Mouse (Mus musculus): ENCODE results near the gene Tfb1m.

GRCm38 (mm10) chr17:3570876-3571275 lies 13.3 kb upstream of the Tfb1m start:
- TF ChIP-seq POLR2A (IDR thresholded peaks at IDR 0.05; ENCODE audit: borderline replicate concordance, extremely low read depth, insufficient read depth, insufficient read length, poor library complexity, severe bottlenecking), result no peak
- TF ChIP-seq CTCF (IDR thresholded peaks at IDR 0.05; ENCODE audit: borderline replicate concordance, extremely low read depth, insufficient read depth, insufficient read length), result peak; percentile 94

Data from brain, embryonic 14.5 days (tissue).